Mouse (Mus musculus): ENCODE data around the gene Dock4.

DNA sequence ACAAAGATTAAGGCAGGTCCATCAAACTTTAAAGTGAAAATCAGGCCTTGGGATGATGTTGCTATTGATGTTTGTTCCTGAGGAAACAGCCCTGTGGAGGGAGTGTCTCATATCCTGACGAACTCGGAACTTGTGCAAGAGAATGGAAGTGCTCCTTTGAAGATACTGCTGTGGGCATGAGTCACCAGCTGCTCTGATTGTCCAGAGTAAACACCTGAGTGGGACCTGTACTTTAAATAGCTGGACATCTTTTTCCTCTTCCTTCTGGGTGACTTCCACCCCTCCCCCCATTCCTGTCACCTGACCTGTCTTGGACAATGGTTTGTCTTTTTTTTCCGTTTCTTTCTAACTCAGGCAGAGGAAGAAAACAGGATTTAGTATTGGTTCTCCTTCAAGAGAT is 13.2 kb downstream of the Dock4 start:
- no peak for TF ChIP-seq POLR2A (IDR thresholded peaks at IDR 0.05; ENCODE audit: extremely low read depth, insufficient read depth, low read length)
- TF ChIP-seq CTCF (IDR thresholded peaks at IDR 0.05; ENCODE audit: extremely low read depth, insufficient read depth, low read length) = no peak

Data from cortical plate, adult 2 months (tissue).